Mouse (Mus musculus): ENCODE measurements at regions not wholly inside any gene's neighbourhood (a gene's known extent, or its start where the extent isn't known, plus 50 kb on each side); places are given as distances from the start of the nearest gene placed in this dataset.

- H3K27me3 ChIP-seq (ENCODE audit: control insufficient read depth in 1 of 2, insufficient read depth in 2 of 2, low read length in 2 of 2) = no peaks in the 10 kb centered on the region
- H3K4me3 ChIP-seq (ENCODE audit: control insufficient read depth in 1 of 2, insufficient read depth in 1 of 2, low read depth in 2 of 2, low read length in 2 of 2) = no peak overlapping the region
- H3K79me2 ChIP-seq (ENCODE audit: control insufficient read depth, insufficient read depth, low read length, poor library complexity) = no peaks in the 10 kb centered on the region
- DNase-seq (ENCODE audit: low read depth, low spot score) = no peak
- no peaks in the 10 kb centered on the region for H3K9me3 ChIP-seq (replicated peaks; ENCODE audit: insufficient read depth, low read length)
- no peaks in the 10 kb centered on the region for H3K36me3 ChIP-seq (ENCODE audit: control insufficient read depth in 1 of 2, insufficient read depth in 2 of 2, low read length in 2 of 2)
- no peak overlapping the region for H3K27ac ChIP-seq (ENCODE audit: control insufficient read depth, low read depth, low read length)
- no peaks in the 10 kb centered on the region for H3K4me1 ChIP-seq (ENCODE audit: control insufficient read depth in 1 of 2, insufficient read depth in 2 of 2, low read length in 2 of 2)
- no peak overlapping the region for H3K9ac ChIP-seq (ENCODE audit: control insufficient read depth, low read depth, low read length, poor library complexity, severe bottlenecking)
- TF ChIP-seq ZC3H11A (IDR thresholded peaks at IDR 0.05; ENCODE audit: low read depth, low read length) (no peak), POLR2AphosphoS5 (IDR thresholded peaks at IDR 0.05; ENCODE audit: borderline replicate concordance, low read depth, low read length) (no peak), POLR2AphosphoS2 (IDR thresholded peaks at IDR 0.05; ENCODE audit: low read length) (no peak), ZMIZ1 (IDR thresholded peaks at IDR 0.05; ENCODE audit: low read depth, low read length) (no peak), RAD21 (IDR thresholded peaks at IDR 0.05; ENCODE audit: low read depth, low read length) (no peak), SMC3 (IDR thresholded peaks at IDR 0.05; ENCODE audit: low read depth, low read length) (no peak), ZKSCAN1 (IDR thresholded peaks at IDR 0.05; ENCODE audit: low read depth, low read length) (no peak), CHD2 (IDR thresholded peaks at IDR 0.05; ENCODE audit: low read length) (no peak), NRF1 (IDR thresholded peaks at IDR 0.05; ENCODE audit: insufficient read depth, low read depth, low read length, poor library complexity, severe bottlenecking) (no peak), MAZ (IDR thresholded peaks at IDR 0.05; ENCODE audit: low read depth, low read length) (no peak), RCOR1 (IDR thresholded peaks at IDR 0.05; ENCODE audit: low read depth, low read length) (no peak), GABPA (IDR thresholded peaks at IDR 0.05; ENCODE audit: low read depth, low read length) (no peak), EP300 (IDR thresholded peaks at IDR 0.05; ENCODE audit: low read depth in 1 of 2, low read length in 2 of 2) (no peak)
These were observed 159.4 kb upstream of the Kcnab2 start for GRCm38 (mm10) chr4:152637088-152637487.

DNA sequence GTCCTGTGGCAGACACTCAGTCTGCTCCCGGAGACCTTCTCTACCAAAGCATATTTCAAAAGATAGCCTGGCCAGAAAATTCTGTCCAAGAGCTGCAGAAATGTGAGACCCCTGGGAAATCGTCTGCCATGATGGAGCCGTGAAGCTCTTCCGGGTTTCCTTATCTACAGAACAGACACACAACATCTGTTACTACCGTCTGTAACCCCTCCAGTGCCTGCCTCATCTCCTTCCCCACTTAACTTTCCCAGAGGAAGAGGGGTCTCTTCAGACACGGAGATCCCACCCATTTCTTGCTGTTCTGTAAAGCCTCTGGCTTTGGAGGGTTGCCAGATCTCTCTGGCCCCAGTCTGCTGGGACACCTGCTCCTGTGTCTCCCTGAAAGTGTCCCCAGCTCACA, 156.2 kb upstream of the Kcnab2 start:
- TF ChIP-seq RCOR1 (IDR thresholded peaks at IDR 0.05; ENCODE audit: low read depth, low read length) (no peak), NELFE (IDR thresholded peaks at IDR 0.05; ENCODE audit: low read depth, low read length) (no peak), ZKSCAN1 (IDR thresholded peaks at IDR 0.05; ENCODE audit: low read depth, low read length) (no peak), MAX (IDR thresholded peaks at IDR 0.05; ENCODE audit: low read length) (no peak), MAFK (IDR thresholded peaks at IDR 0.05; ENCODE audit: borderline replicate concordance, low read depth, low read length) (no peak)
- Histone ChIP-seq H3K4me3 (ENCODE audit: control insufficient read depth in 1 of 2, insufficient read depth in 1 of 2, low read depth in 2 of 2, low read length in 2 of 2) (no peak overlapping the region), H3K36me3 (ENCODE audit: control insufficient read depth in 1 of 2, insufficient read depth in 2 of 2, low read length in 2 of 2) (no peaks in the 10 kb centered on the region), H3K79me2 (ENCODE audit: control insufficient read depth, insufficient read depth, low read length, poor library complexity) (no peaks in the 10 kb centered on the region), H3K4me1 (ENCODE audit: control insufficient read depth in 1 of 2, insufficient read depth in 2 of 2, low read length in 2 of 2) (no peaks in the 10 kb centered on the region), H3K9me3 (replicated peaks; ENCODE audit: insufficient read depth, low read length) (no peaks in the 10 kb centered on the region), H3K27ac (ENCODE audit: control insufficient read depth, low read depth, low read length) (no peak overlapping the region), H3K9ac (ENCODE audit: control insufficient read depth, low read depth, low read length, poor library complexity, severe bottlenecking) (no peak overlapping the region), H3K27me3 (ENCODE audit: control insufficient read depth in 1 of 2, insufficient read depth in 2 of 2, low read length in 2 of 2) (no peaks in the 10 kb centered on the region)
- no peak for DNase-seq (ENCODE audit: low read depth, low spot score)

GRCm38 (mm10) chr4:152628111-152628510, 150.4 kb upstream of the Kcnab2 start:
- H3K4me3 ChIP-seq (ENCODE audit: control insufficient read depth in 1 of 2, insufficient read depth in 1 of 2, low read depth in 2 of 2, low read length in 2 of 2) = no peak overlapping the region
- no peaks in the 10 kb centered on the region for H3K9me3 ChIP-seq (replicated peaks; ENCODE audit: insufficient read depth, low read length)
- no peaks in the 10 kb centered on the region for H3K36me3 ChIP-seq (ENCODE audit: control insufficient read depth in 1 of 2, insufficient read depth in 2 of 2, low read length in 2 of 2)

More at GRCm38 (mm10) chr4:152628111-152628510, 150.4 kb upstream of the Kcnab2 start:
- TF ChIP-seq MXI1 (IDR thresholded peaks at IDR 0.05; ENCODE audit: low read depth, low read length) (no peak), MYB (IDR thresholded peaks at IDR 0.05; ENCODE audit: low read depth, low read length) (no peak), EP300 (IDR thresholded peaks at IDR 0.05; ENCODE audit: low read depth in 1 of 2, low read length in 2 of 2) (no peak), ZC3H11A (IDR thresholded peaks at IDR 0.05; ENCODE audit: low read depth, low read length) (no peak), SIN3A (IDR thresholded peaks at IDR 0.05; ENCODE audit: low read length) (no peak), POLR2AphosphoS5 (IDR thresholded peaks at IDR 0.05; ENCODE audit: borderline replicate concordance, low read depth, low read length) (no peak), SMC3 (IDR thresholded peaks at IDR 0.05; ENCODE audit: low read depth, low read length) (no peak), ZKSCAN1 (IDR thresholded peaks at IDR 0.05; ENCODE audit: low read depth, low read length) (no peak), TAL1 (IDR thresholded peaks at IDR 0.05; ENCODE audit: low read length) (no peak), TCF12 (IDR thresholded peaks at IDR 0.05; ENCODE audit: low read depth, low read length) (no peak), MAX (IDR thresholded peaks at IDR 0.05; ENCODE audit: low read length) (no peak), E2F4 (IDR thresholded peaks at IDR 0.05; ENCODE audit: borderline replicate concordance, low read depth, low read length) (no peak), ETS1 (IDR thresholded peaks at IDR 0.05; ENCODE audit: low read depth, low read length) (no peak), MYC (IDR thresholded peaks at IDR 0.05; ENCODE audit: low read depth, low read length) (no peak), UBTF (IDR thresholded peaks at IDR 0.05; ENCODE audit: borderline replicate concordance, insufficient read depth, low read depth, low read length) (no peak), NRF1 (IDR thresholded peaks at IDR 0.05; ENCODE audit: insufficient read depth, low read depth, low read length, poor library complexity, severe bottlenecking) (no peak)
- no peaks in the 10 kb centered on the region for H3K4me1 ChIP-seq (ENCODE audit: control insufficient read depth in 1 of 2, insufficient read depth in 2 of 2, low read length in 2 of 2)
- no peak overlapping the region for H3K27ac ChIP-seq (ENCODE audit: control insufficient read depth, low read depth, low read length)
- no peak overlapping the region for H3K9ac ChIP-seq (ENCODE audit: control insufficient read depth, low read depth, low read length, poor library complexity, severe bottlenecking)
- no peaks in the 10 kb centered on the region for H3K79me2 ChIP-seq (ENCODE audit: control insufficient read depth, insufficient read depth, low read length, poor library complexity)
- H3K27me3 ChIP-seq (ENCODE audit: control insufficient read depth in 1 of 2, insufficient read depth in 2 of 2, low read length in 2 of 2) = no peaks in the 10 kb centered on the region
- DNase-seq (ENCODE audit: low read depth, low spot score) = no peak
